Mouse (Mus musculus) Patski (cell line): ENCODE measurements around the gene Malsu1. TPM values are rescaled to one million over a fixed set of nuclear protein-coding genes. Genes with fewer than 3 reads are reported as not detected.

ENCODE experiments used
- ATAC-seq: fragments of 100-300 bp; one replicate; pipeline ENCODE4 v1.8.0; 2021
- CTCF ChIA-PET: fragments of 350-600 bp; sonication (Branson Sonifier 250); formaldehyde crosslinking; loops from one replicate; lab custom pipeline; 2022; ENCODE audit warnings: inconsistent platforms; lab: Charles Lee
- POLR2A ChIA-PET: fragments of 350-600 bp; sonication (Branson Sonifier 250); formaldehyde crosslinking; loops from one replicate; lab custom pipeline; 2022; ENCODE audit warnings: antibody characterized with exemption, inconsistent platforms; lab: Charles Lee
- DNase-seq: peaks from one replicate; pipeline ENCODE4 v3.0.0-alpha.2; 2011; ENCODE audit warnings: low read depth, low spot score
- H3K27me3 ChIP-seq: fragments of 371-371 bp; one replicate; pipeline ENCODE4 v1.5.1; 2021
- CTCF ChIP-seq: fragments of 100-300 bp; IDR thresholded peaks from one replicate; pipeline ENCODE4 v1.5.1; 2021
- in situ Hi-C: fragments of 300-500 bp; cut with MboI; formaldehyde crosslinking; loops from 3 replicates; pipeline ENCODE4 v1.11.1; 2018; ENCODE audit warnings: low pct_unique_long_range_greater_than_20kb, mixed read lengths
- polyA plus RNA-seq: library from polyadenylated mRNA; unstranded; gene quantifications from one replicate; pipeline ENCODE4 v1.2.3, GENCODE M21; 2021

The Malsu1 gene
- polyA plus RNA-seq, 1 experiment from 2014 or later: 48.0 TPM

DNA sequence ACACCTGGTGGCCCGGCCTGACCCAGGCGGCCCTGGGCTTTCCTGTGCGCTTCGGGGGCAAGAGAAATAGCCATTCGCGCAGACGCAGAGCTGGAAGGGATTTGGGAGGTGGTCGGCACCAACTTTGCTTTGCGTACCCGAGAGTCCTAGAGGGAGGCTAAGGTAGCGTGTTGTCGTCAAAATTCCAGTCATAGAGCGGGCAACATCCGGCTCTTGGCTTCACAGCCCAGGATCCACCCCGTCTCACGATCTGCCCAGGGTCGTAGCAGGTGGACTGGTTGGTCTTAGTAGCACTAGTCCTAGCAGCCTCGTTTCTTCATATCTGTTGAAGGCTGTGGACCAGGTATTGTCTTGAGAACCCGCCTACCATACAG is 509 bp downstream of the Malsu1 start:
- ChIA-PET POLR2A (interaction anchor here (0.6 kb wide), 1 partner anchor 509 kb away, joined by 3 read pairs; no protein-coding TSS in a partner anchor), CTCF (interaction anchor here (0.7 to 0.9 kb wide), 2 partner anchors 10 to 16 kb away, joined by 3 read pairs; no protein-coding TSS in a partner anchor)
- ATAC-seq (no peak), DNase-seq (no peak)
- H3K27me3 ChIP-seq: no peaks in the 10 kb centered on the region
- no peak for TF ChIP-seq CTCF
- in situ Hi-C loops: no loop called here

DNA sequence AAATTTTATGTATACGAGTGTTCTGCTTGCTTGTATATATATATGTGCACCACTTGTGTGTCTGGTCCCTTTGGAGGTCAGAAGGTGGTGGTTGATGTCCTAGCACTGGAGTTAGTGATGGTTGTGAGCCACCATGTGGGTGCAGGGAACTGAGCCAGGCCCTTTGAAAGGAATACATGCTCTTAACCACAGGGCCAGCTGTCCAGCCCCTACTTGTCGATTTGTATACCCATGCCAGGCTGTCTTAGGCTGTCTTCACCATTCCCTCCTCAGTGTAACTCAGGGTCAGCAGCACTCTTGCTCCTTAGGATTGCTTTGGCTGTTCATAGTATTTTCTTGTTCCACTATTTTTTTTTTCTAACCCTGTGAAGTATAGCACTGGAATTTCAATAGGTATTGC is 4.3 kb downstream of the Malsu1 start:
- ChIA-PET CTCF (interaction anchor here (1.3 kb wide), 1 partner anchor 13 kb away, joined by 4 read pairs; no protein-coding TSS in a partner anchor), POLR2A (no interaction called here)
- no peak for TF ChIP-seq CTCF
- DNase-seq (no peak), ATAC-seq (no peak)
- in situ Hi-C loops: no loop called here
- H3K27me3 ChIP-seq: no peaks in the 10 kb centered on the region

DNA sequence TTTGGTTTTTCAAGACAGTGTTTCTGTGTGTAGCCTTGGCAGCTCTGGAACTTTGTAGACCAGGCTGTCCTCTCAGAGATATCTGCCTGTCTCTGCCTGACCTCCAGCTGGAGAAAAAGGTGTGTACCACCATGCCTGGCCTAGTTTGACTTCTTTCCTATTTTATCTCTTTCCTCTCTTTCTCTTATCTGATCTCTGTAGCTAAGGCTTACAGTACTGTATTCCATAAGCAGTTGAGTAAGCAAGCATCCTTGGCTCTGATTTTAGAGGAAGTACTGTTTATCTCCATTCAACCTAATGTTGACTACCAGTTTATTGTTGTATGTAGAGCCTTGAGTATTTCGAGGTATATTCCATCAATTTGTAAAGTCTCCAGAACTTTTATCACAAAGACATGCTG is 5.7 kb downstream of the Malsu1 start:
- no peak for TF ChIP-seq CTCF
- CTCF ChIA-PET: interaction anchor here (1.3 to 1.5 kb wide), 2 partner anchors 10 to 11 kb away, joined by 3 to 4 read pairs; no protein-coding TSS in a partner anchor
- no peak for ATAC-seq
- in situ Hi-C loops: no loop called here
- DNase-seq: no peak
- POLR2A ChIA-PET: no interaction called here
- no peaks in the 10 kb centered on the region for H3K27me3 ChIP-seq

DNA sequence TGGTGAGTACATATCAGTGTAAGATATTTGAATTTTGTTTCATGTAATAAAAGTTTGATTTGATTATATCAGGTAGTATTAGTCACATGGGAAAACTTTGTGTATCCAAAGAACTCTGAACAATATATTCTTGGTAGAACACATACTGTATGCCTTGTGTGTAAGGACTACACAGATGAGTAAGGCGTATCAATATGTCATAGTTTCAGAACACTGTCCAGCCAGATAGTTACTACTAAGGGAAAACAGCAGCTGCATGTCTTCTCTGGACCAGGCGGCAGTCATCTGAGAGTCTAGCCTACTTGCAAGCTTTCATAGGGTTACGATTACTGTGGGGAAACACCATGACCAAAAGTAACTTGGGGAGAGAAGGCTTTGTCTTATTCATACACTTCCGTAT is 9.4 kb downstream of the Malsu1 start:
- no peak for TF ChIP-seq CTCF
- no peaks in the 10 kb centered on the region for H3K27me3 ChIP-seq
- POLR2A ChIA-PET: no interaction called here
- in situ Hi-C loops: no loop called here
- DNase-seq: no peak
- CTCF ChIA-PET: interaction anchor here (0.8 kb wide), 1 partner anchor 23 kb away, joined by 3 read pairs; no protein-coding TSS in a partner anchor
- ATAC-seq: no peak

DNA sequence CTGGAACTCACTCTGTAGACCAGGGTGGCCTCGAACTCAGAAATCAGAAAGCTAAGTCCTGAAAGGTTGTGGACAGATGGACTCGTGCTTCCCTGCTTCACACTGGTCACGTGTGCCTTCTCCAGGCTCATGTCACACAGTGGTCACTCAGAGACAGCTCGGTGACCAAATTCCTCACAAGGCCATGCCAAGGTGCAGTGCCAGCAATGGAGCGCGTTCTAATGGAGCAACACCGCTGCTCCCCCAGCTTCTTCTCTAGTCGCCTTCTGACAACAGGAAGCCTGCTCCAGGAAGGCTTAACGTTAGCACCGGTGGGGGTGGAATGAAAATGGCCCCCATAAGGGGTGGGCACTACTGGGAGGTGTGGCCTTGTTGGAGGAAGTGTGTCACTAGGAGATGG is 21.4 kb downstream of the Malsu1 start:
- TF ChIP-seq CTCF: no peak
- ChIA-PET POLR2A (no interaction called here), CTCF (interaction anchor here (1.3 to 1.7 kb wide), 2 partner anchors 13 to 37 kb away, joined by 4 to 7 read pairs; no protein-coding TSS in a partner anchor)
- H3K27me3 ChIP-seq: no peaks in the 10 kb centered on the region
- DNase-seq (no peak), ATAC-seq (no peak)
- in situ Hi-C loops: no loop called here

DNA sequence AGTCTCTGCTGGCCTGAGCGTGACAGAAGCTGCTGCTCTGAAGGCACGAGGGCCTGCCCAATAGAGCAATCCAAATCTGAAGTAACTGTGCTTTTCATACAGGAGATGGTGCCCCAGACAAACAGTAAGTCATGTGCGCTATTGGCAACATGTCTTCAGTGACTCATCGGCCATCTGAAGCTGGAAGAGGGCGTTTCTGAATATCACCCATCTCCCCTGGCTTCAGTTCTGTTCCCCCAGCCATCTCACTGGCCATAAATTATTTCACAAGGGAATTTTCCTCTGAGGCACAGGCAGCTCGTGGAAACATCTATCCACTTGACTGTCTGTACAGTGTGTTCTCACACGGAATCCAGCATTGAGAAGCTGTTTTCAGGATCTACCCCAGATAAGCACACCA is 22.8 kb downstream of the Malsu1 start:
- ChIA-PET POLR2A (no interaction called here), CTCF (interaction anchor here (0.7 to 1.2 kb wide), 5 partner anchors 11 to 112 kb away, joined by 3 to 4 read pairs (median 3); no protein-coding TSS in a partner anchor)
- peak; percentile 65 for ATAC-seq
- DNase-seq: peak; percentile 85
- in situ Hi-C loops: no loop called here
- no peaks in the 10 kb centered on the region for H3K27me3 ChIP-seq
- peak; percentile 50 for TF ChIP-seq CTCF

DNA sequence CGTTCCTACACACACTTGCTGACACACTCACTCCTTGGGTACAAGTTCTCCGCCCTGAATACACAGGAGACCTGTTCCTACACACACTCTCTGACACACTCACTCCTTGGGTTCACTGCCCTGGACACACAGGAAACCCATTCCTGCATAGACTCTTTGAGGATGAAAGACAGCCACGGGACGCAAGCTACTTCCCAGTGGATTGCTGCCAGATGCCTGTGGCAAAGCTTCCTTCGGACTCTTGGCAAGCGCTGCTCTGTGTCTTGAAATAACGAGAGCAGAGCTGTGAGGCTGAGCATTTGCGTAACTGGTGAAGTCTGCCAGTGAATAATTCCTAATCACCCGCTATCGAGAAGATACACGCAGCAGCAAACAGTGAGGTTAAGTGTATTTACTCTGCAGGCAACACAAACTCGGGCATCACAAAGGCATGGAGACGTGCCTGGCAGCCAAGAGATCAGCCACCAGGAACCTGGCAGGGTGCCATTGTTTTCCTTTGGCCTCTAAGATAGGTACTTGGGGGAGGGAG is 23.4 kb downstream of the Malsu1 start:
- in situ Hi-C loops: no loop called here
- ATAC-seq: peak; percentile 77
- no peak for TF ChIP-seq CTCF
- peak; percentile 95 for DNase-seq
- no peaks in the 10 kb centered on the region for H3K27me3 ChIP-seq
- POLR2A ChIA-PET: no interaction called here
- CTCF ChIA-PET: interaction anchor here (0.7 to 1.2 kb wide), 4 partner anchors 10 to 112 kb away, joined by 3 to 4 read pairs (median 4); no protein-coding TSS in a partner anchor

DNA sequence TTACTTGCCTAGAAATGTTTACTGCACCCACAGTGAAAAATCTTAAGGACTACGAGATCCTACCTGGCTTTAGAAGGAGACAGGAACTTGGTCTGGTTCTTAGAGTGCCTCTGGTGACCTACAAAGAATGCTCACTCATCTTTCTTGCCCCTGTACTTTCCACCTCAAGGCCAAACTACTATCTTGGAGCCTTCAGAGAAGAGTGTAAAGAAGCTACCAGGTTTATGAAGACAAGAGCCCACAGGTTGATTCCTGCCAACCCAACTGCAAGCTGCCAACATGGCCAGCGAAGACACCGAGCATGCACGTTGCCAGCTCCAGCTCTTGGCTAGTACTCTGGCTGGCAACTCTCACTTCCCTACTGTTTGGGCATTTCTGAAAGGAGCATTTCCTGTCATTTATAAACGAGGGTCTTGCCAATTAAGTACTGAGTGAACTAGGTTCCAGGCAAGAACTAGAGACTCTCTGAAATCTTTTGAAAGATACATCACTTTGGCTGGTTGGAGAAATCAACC is 24.1 kb downstream of the Malsu1 start:
- POLR2A ChIA-PET: interaction anchor here (0.6 kb wide), 1 partner anchor 40 kb away, joined by 3 read pairs; no protein-coding TSS in a partner anchor
- in situ Hi-C loops: no loop called here
- ATAC-seq: no peak
- DNase-seq: no peak
- CTCF ChIA-PET: interaction anchor here (1.2 kb wide), 1 partner anchor 34 kb away, joined by 4 read pairs; no protein-coding TSS in a partner anchor
- TF ChIP-seq CTCF: no peak
- no peaks in the 10 kb centered on the region for H3K27me3 ChIP-seq

DNA sequence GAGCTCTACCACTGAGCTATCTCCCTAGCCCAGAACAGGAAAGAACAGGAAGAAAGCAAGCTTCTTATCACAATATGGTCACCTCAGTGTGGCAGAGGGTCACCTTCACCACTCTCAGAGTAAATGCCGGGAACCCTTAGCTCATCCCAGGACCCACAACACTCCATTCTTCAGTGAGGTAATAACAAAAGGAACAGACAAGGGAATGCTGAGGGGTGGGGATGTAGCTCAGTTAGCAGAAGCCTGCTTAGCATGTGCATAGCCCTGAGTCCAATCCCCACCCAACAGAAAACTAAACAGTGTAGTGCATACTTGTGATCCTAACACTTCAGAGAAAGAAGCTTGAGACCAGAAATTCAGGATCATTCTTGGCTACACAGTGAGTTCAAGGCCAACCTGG is 25.5 kb downstream of the Malsu1 start:
- no peaks in the 10 kb centered on the region for H3K27me3 ChIP-seq
- in situ Hi-C loops: no loop called here
- DNase-seq (no peak), ATAC-seq (no peak)
- ChIA-PET POLR2A (interaction anchor here (0.8 kb wide), 1 partner anchor 35 kb away, joined by 4 read pairs; no protein-coding TSS in a partner anchor), CTCF (interaction anchor here (1.5 kb wide), 1 partner anchor 66 kb away, joined by 4 read pairs; no protein-coding TSS in a partner anchor)
- TF ChIP-seq CTCF: no peak

DNA sequence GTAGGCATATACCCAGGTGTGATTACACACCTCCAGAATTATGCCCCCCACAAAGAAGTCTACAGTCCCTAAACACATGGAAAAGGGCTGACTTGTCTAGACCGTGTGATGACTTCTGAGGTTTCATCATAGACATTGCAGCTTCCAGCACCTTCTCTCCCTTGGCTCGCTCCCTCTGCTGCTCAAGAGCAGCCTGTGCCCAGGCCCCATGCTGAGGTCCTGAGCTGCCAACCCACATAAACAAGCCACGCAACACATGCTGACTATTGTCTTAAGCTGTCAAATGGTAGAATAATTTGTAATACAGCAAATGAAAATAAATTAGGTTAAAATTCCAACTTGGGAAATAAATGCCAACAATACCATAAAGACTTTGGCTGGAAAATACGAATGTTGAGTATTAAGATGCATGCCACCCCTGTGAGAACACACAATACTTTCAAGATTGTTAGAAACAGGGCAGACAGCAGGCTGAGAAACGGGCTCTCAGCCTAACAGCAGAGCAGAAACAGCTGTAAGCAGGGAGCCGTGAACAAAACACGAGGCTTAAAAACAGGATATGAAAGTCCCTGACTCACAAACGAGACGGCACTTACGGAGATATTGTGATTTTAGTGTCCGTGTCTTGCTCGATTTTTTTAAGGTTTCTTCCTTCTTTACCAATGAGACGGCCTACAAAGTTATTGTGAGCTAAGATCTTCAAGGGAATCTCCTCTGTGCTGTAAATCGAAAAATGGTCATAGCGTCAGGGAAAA is 33.3 kb downstream of the Malsu1 start:
- DNase-seq (no peak), ATAC-seq (no peak)
- POLR2A ChIA-PET: interaction anchor here (1.0 kb wide), 1 partner anchor 9 kb away, joined by 3 read pairs; no protein-coding TSS in a partner anchor
- CTCF ChIA-PET: interaction anchor here (0.7 to 1.9 kb wide), 4 partner anchors 10 to 36 kb away, joined by 3 to 6 read pairs (median 3); no protein-coding TSS in a partner anchor
- no peak for TF ChIP-seq CTCF
- no peaks in the 10 kb centered on the region for H3K27me3 ChIP-seq
- in situ Hi-C loops: no loop called here
